Mouse (Mus musculus) left cerebral cortex, adult 8-10 months (tissue): Measurements from ENCODE around the gene Pkmyt1. TPM values are rescaled to one million over a fixed set of nuclear protein-coding genes. Genes with fewer than 3 reads are reported as not detected.

ENCODE experiments used
- DNase-seq, 2 experiments: peaks; one replicate each; pipeline ENCODE4 v3.0.0; 2022; ENCODE audit warnings: low spot score in 2 of 2
- total RNA-seq, 4 experiments: library from RNA; stranded (reverse); gene quantifications; 2 replicates each; pipeline ENCODE4 v1.2.4; 2022

Pkmyt1 gene
- 1 to 10 TPM; 4.6 to 6.4 (median 5.5) TPM for total RNA-seq

DNA sequence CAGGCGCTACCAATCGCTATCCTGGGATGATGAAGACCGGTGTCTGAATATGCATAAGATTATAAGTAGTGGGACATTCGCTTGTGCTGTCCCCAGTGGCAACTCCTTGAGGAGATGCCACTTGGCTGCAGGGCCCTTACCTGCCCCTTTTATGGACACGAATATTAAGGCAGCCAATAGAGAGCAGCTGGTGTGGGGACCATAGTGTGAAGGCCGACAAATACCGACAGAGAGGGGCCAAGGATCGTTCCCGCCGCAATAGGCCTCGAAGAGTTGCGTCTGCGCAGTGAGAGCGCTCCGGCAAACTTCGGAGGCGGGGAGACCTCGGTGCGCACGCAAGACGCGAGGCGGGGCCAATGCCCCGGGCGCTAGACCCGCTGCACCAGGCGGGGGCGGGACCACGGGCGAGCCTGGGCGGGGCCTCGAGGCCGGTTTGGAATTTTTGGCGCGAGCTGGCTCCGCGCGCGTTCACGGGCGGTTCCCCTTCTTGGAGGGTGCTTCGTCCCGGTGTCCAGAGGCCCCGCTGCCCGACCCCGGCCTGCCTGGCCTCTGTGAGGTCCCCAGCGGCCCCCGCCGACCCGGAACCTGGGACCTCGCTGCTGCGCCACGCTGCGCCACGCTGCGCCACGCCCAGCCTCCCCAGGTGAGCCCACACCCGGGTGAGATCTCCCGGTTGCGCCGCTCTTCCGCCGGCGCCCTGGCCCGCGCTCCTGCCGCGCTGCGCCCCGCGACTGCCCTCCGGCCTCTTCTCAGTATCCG is at the start of gene Pkmyt1:
Gene Pkmyt1 (plus strand): TSS at position 338 of the 759 bp plus-strand sequence.
- DNase-seq: peak; percentile 84 to 90

DNA sequence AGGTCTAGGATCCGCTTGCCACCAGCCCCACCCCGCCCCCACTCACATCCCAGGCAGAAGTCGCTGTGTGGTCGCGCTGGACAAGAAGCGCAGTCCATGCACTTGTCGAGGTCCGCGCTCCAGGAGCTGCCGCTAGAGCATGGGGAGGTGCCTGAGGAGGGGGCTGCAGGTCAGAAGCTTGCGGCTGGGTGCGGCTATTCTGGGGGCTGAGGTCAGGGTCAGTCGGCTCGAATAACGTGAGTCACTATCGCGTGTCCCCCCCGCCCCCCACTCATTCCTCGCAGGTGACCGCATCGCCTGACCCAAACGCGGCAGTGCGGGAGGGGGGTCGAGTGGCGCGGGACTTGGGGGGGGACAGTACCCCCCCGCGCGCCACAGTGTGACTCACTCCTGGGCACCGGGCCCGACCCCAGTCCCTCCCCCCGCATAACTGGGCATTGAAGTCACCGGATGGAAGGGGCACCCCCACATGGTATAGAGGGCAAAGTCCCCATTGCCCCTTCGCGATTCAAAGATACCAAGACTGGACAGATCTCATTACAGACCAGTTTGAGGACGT is 49.6 kb upstream of the Pkmyt1 start:
- no peak for DNase-seq

DNA sequence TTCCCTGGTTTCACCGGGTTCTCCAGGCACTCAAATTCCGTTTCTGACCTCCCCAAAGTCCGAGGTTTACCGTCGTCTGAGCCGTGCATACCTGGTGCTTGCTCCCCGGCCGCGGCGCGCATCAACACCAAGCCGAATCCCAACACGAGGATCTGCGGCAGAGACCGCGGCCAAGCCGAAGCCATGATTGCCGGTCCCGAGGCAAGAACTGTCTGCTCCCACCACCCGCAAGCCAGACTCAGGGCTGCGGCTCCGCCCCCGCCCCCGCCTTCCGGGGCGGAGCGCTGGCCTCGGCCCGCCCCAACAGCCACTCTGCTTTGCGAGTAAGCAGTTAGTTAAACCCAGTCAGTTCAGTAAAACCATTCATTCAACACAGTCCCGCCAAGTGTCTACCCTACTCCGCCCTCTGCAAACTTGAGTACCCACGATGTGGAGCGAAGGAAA is 48.9 kb upstream of the Pkmyt1 start, which contains the start of gene Tnfrsf12a:
Gene Tnfrsf12a (minus strand): TSS at position 233 of the 444 bp plus-strand sequence.
- DNase-seq: peak; percentile 42 to 62

DNA sequence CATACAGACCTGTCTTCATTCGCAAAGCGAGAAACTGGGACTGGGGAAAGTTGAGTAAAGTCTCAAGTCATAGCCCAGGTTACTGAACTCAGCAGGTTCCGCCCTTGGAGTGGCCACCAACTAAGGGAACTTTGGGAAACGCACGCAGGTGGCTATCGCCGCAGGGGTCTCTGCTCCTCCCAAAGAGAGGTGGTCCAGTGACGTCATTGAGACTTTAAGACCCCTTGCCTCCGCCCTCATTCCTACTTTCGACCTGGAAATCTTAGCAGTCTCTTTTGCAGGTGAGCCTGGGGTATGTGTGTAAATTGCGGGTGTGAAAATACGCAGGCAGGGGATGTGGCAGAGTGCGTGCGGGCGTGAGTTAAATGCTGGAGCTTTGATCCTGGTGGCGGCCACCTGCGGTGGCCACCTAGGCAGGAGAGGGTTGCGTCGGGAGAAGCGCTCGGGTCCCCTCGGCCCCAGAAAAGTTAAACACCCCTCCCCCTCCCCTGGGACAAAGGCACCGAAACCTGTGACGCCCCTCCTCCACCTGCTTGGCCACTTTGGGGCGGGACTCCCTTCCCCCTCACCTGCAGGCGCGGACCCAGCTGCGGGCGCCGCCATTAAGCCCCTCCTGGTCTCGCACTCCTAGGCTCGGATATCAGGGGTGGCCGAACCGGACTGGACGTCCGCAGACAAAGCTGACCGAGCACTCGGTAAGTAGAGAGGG is 46.9 kb upstream of the Pkmyt1 start, which contains the start of gene Cldn6:
Gene Cldn6 (plus strand): TSS at position 123 of the 709 bp plus-strand sequence.
- DNase-seq: no peak

DNA sequence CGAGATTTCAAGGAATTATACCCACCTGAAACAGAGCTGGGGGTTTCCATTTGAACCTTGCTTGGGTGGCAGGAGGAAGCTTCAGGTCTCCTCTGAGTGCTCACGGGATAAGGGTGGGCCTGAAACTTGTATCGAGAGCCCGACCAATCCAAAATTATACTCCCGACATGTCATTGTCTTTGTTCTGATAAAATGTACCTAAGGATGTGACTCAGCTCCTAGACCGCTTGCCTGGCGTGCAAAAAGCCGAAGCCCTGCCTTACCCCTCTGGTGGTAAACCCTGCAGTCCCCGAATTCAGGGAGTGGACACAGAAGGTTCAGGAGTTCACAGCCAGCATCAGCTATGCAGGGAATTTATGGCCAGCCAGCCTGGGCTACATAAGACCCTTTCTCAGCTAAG is 45.8 kb upstream of the Pkmyt1 start:
- no peak for DNase-seq

DNA sequence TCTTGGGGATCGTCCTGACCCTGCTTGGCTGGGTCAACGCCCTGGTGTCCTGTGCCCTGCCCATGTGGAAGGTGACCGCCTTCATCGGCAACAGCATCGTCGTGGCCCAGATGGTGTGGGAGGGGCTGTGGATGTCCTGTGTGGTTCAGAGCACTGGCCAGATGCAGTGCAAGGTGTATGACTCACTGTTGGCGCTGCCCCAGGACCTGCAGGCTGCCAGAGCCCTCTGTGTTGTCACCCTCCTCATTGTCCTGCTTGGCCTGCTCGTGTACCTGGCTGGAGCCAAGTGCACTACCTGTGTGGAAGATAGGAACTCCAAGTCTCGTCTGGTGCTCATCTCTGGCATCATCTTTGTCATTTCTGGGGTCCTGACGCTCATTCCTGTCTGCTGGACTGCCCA is 45.0 kb upstream of the Pkmyt1 start:
- DNase-seq: no peak

DNA sequence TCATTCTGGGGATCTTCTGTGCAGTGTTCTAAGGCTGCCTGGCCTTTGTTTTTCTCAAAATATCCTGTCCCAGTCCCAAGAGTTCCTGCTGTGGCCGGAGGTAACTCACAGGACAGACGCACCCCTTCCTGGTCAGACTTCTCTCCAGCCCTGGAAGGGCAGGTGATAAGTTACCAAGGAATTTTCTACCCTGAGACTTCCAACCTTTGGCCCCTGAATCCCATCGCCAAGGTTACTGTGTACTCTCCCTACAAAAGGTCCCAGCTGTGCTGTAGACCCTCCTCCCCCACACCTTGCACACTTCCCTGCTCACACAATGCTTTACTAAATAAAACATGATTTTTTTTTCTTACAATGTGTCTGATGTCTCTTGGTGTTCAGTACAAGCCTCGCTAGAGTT is 44.0 kb upstream of the Pkmyt1 start:
- no peak for DNase-seq

DNA sequence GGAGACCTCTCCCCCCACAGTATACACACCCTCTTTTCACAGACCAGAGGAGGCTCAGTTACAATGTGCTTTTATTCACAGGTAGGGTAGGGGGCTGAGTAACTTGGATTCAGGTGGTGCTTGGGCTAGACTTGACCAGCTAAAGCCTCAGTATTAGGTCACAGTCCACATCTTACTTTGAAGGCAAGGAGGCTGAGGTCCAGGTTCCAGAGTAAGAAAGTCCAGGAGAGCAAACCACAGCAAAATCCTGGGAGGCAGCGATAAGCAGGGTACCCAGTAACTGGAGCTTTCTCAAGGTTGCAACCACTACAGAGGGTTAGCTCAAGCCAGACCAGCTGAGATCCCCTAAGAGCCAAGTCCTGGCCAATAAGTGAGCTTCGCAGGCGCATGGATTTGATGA is 43.6 kb upstream of the Pkmyt1 start:
- no peak for DNase-seq

DNA sequence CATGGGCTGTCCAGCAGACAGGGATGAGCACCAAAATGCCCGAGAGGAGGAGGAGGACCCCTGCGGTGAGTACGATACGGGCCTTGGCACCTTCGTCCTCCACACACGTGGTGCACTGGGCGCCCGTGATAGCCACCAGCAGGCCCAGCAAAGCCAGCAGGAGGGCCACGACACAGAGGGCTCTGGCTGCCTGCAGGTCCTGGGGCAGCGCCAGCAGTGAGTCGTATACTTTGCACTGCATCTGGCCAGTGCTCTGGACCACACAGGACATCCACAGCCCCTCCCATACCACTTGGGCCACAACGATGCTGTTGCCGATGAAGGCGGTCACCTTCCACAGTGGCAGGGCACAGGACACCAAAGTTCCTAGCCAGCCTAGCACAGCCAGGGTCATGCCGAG is 42.9 kb upstream of the Pkmyt1 start:
- no peak for DNase-seq

DNA sequence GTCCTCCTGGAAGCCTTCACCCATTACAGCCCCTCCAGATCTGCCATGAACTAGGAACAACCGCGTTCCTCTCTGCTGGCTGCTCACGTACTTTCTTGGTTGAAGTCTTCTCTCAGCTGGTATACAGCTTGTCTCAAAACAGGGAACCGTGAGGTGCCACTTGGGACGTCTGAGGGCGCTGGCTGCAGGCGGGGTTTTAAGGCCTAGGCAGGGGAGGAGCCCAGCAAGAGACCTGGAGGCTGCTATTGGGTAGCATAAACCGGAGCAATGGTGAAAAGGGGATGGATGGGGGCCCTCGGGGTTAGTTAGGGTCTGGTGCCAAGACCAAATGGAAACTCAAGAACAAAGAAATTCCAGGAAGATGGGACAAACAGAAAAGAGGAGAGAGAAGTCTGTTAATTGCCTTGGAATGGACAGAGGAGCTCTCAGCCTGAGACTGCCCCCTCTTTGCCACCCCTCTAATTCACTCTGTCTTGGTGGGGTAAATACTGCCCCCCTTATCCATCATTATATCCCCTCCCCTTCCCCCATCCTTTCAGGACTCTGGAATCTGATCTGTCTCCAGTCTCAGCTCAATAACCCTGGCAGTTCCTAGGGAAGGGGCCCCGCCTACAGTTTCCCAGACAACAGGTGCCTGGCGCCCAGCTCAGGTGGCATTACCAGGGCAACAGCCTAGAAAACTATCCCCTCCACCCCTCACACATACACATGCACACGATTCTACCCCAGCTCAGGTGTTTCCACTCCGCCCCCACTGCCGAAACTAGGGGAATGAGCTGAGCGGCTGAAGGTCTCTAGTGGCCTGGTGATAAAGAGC is 42.1 kb upstream of the Pkmyt1 start, which contains the start of gene Cldn9:
Gene Cldn9 (minus strand): TSS at position 171 of the 817 bp plus-strand sequence.
- no peak for DNase-seq

DNA sequence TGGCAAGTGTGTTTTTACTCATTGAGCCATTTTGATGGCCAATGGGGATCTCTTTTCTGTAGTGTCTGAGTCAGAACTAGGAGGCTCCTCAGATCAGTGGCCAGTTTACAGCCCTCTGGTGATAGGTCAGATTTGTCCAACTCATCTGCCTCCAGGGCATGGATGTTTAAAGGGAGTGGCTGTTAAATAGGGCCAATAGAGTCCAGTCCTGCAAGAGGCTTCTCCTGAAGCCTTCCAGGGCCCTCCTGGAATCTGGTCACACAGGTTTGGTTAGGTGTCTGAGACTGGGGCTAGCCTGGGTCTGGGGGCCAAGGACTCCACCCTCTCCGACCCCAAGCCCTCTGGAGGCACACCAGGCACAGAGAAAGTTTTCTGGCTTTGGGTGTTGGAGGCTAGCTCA is 31.6 kb upstream of the Pkmyt1 start:
- DNase-seq: no peak

DNA sequence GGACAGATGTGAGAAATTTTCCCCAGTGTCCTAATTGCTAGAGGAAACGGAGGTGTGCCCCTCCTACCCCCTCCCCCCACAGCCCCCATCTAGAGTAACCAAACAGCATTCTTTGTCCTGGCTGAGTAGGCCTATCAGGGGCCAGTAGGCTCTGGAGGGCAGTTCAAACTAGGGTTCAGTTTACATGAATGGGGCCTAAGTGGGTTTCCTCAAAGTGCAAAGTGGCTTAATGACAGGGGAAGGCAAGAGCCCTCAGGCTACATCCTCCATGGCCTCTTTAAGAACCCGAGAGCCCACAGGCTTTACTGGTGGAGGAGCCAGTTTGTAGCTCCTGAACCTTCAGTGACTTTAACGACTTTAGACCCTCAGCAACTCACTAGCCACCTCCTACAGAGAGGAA is 30.3 kb upstream of the Pkmyt1 start:
- no peak for DNase-seq

DNA sequence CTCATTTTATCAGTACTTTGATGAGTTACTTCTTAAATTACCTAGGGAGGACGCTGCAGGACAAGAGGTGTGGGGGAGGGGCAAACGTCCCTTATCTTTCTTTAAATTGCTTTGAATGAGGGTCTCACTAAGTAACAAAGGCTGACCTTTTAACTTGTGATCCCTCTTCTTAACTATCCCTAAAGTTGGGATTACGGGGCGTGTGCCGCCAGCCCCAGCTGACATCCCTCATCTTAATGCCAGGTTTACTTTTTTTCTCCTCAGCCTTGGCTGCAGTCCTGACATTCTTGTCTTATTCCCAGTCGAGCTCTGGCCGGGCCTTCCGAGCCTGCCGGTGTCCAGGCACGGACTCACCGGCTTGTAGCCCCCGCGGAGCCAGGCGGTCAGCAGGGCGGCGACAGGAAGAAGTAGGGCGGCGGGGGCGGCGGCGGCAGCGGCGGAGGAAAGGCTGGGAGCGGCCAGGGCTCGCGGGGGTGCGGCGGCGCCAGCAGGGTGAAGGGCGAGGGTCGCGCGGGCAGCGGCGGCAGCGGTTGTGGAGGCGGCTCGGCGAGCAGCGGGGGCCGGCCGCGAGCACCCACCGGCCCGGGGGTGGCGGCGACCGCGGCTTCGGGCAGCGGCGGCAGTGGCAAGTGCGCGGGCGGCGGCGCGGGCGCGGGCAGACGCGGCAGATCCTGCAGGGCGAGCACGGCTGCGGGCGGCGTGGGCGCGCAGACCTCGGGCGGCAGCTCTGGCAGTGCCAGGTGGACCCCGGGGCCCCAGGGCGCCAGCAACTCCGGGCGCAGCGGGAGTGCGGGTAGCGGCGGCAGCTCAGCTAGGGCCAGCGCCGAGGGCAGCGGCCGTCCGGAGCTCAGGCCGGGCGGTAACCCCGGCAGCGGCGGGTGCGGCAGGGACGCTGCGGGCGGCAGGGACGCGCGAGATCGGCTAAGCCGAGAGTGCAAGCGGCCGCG is 26.7 kb upstream of the Pkmyt1 start:
- no peak for DNase-seq

DNA sequence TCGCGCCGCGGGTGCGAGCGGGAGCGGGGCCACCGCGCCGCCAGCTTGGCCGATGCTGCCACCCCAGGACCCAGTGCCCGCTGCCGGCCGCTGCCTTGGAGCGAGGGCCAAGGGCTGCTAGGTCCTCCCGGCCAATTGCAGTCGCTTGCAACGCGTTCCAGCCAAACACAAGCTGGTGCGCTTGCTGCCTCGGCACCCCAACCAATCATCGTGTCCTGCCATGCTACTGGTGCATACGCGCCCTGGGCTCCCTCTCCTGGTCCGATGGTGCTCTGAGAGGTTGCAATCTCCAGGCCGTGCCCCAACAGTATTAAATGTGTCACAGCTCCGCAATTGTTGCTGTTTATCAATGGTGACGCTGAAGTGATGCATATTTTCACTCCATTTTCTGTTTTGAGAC is 26.1 kb upstream of the Pkmyt1 start:
- DNase-seq: peak; percentile 75 to 91

DNA sequence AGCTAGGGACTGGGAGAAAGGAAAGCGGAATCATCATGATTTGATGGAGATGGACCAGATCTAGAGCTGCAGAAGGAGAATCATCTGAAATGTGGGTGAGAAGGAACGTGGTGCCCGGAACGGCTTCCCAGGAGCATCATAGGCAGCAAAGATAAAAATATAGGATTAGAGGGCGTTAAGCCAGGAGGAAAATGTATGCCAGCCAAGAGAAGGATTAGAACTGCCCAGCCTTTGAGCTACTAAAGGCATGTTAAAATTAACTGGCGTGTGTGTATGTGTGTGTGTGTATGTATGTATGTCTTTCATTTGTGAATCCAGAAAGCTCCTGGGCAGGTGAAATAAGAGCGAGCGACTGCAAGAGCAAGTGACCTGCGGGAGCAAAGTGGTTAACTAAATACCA is 22.8 kb upstream of the Pkmyt1 start:
- no peak for DNase-seq

DNA sequence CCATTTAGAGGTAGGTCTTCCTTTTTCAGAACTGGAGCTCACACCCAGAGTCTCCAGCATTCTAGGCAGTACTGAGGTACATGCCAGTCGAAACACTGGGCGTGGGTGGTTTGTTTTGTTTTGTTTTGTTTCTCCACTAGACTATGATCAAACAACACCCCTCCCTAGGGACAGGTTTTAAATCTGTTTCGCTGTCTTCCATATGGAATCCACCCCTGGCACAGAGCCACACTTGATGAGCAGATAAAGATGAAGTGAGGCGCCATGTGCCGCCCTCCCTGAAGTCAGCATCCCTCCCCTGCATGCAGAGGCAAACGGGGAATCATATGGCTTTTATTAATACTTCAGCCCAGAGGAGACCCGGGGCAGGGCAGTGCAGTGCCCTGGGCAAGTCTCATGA is 21.4 kb upstream of the Pkmyt1 start:
- DNase-seq: no peak

DNA sequence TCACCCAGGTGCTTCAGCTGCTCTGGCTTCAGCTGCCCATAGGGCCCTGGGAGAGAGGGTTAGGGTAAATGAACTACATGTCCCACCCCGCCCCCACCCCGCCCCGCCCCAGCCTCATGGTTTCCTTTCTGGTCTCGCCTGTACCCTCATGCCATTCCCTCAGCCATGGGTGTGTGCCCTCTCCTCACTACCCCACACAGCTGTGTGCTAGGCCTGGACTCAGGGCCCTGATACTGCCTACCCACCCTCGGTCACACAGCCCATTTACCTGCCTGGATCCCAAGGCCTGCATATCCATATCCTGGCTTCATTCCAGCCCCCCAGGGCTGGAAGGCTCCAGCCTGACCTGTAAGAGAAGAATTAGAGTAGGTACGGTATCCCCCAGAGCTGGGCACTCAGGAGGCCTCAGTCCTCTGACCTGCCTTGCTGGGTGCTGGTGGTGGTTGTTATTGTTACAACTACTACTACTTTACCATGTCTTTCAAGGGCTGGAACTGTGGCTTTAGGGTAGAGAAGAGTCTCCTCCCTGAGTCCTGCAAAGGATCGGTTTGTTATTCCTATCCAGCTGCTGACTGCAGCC is 20.5 kb upstream of the Pkmyt1 start:
- DNase-seq: no peak

DNA sequence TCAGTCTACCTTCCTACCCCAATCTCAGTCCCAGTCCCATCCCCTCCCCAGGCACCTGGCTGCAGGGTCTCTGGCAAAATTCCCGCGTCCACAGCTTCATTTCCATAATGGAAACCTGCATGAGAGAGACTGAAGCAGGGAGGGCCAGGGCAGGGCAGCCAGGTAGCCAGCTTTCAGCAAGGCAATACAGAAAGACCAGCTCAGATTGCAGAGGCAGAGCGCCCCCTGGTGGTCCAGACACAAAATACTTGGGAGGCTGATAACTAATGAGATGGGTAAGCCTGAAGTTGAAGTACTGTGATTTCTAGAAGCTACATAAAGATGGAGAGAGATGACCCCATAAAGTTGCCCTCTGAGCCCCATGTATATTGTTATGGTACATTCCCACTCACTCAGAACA is 19.9 kb upstream of the Pkmyt1 start:
- peak; percentile 46 to 50 for DNase-seq

DNA sequence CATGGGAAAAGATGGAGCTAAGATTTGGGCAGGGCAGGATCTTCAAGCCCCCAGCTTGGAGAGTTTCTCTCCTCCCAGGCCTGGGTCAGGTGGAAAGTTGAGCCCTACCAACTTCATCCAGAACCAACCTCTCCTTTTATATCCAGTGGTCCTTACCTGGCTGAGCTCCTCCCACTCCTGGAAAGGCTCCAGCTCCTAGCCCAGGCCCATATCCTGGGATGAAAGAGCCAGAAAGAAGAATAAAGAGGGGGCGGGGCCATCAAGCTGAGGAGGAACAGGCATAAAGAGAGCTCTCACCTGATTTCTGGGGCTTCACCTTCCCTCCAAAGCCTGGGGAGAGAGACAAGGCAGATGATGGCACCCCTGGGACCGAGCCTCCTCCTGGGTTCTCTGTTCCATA is 9.1 kb upstream of the Pkmyt1 start:
- DNase-seq: no peak

DNA sequence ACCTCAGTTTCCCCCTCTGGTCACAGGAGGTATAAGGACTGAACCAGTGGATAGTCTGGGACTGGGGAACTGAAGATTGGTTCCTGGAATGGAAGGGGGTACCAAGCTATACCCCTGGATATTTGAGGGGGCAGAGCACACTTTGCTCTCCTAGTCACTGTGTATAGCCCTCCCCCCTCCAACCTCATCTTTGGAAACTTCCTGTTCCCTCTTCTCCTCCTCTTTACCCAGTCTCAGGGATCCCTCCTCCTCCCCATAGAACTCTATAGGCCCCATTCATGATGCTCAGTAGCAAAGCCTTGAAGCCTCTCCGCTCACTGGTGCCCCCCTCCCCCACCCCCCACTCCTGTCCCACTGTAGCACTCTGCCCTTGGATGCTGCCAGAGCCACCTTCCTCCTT is 6.7 kb upstream of the Pkmyt1 start:
- DNase-seq: no peak
